Mouse (Mus musculus) heart, embryonic 10.5 days (tissue): ENCODE data around the gene Pramel1. TPM values are rescaled to one million over a fixed set of nuclear protein-coding genes. Genes with fewer than 3 reads are reported as not detected.
"Not testable (repeated sequence)": the region's sequence is repeated elsewhere in the genome, so short reads cannot be mapped to it uniquely, and the experiment has no call there.

ENCODE experiments used
- DNase-seq: peaks from one replicate; pipeline ENCODE4 v3.0.0-alpha.2; 2017; ENCODE audit warnings: low spot score
- H3K27ac ChIP-seq: fragments of 300-500 bp; sonication (generic); 2 replicates; pipeline ENCODE4 v1.5.1; 2016; ENCODE audit warnings: mild to moderate bottlenecking
- H3K27me3 ChIP-seq: fragments of 300-500 bp; sonication (generic); 2 replicates; pipeline ENCODE4 v1.6.1; 2016; ENCODE audit warnings: mild to moderate bottlenecking; ENCODE audit not compliant: poor library complexity, insufficient read depth, severe bottlenecking
- H3K36me3 ChIP-seq: fragments of 300-500 bp; sonication (generic); 2 replicates; pipeline ENCODE4 v1.6.1; 2016; ENCODE audit warnings: mild to moderate bottlenecking, moderate library complexity
- H3K4me1 ChIP-seq: fragments of 300-500 bp; sonication (generic); 2 replicates; pipeline ENCODE4 v1.6.1; 2016; ENCODE audit warnings: mild to moderate bottlenecking
- H3K4me3 ChIP-seq: fragments of 300-500 bp; sonication (generic); 2 replicates; pipeline ENCODE4 v1.5.1; 2016; ENCODE audit warnings: mild to moderate bottlenecking, moderate library complexity
- H3K9me3 ChIP-seq: fragments of 300-500 bp; sonication (generic); 2 replicates; pipeline ENCODE4 v1.6.1; 2016; ENCODE audit warnings: mild to moderate bottlenecking, moderate library complexity
- WGBS: fragments of 180-500 bp; shearing (Covaris S2); methylation state at CpG from one replicate; pipeline ENCODE4 v1.1.7; 2016; 5-methylcytosine and 5-hydroxymethylcytosine counted together
- polyA plus RNA-seq: library from polyadenylated mRNA; unstranded; fragments of >200 nt; fragmentation: Nextera tagmentation; extraction: Ambion mirVana; gene quantifications from 2 replicates; pipeline ENCODE4 v1.2.1, GENCODE M21; 2016

Pramel1 gene
- not detected in 2 replicates for polyA plus RNA-seq

- no peak for DNase-seq
- peaks cover 3% of the 10 kb centered on the region; the same call in 1 of the 2 replicates for H3K27me3 ChIP-seq
- no peaks in the 10 kb centered on the region for H3K36me3 ChIP-seq
- no peaks in the 10 kb centered on the region for H3K9me3 ChIP-seq
- 64% methylated on average over 26 of the region's 26 CpGs for WGBS
- H3K4me1 ChIP-seq, result no peaks in the 10 kb centered on the region
- H3K27ac ChIP-seq, result no peak within 1 kb of the TSS
- no peak within 1 kb of the TSS for H3K4me3 ChIP-seq
Observed at GRCm38 (mm10) chr4:143394181-143394580, at the start of gene Pramel1. Pramel1 (plus strand) TSS chr4:143394428.

GRCm38 (mm10) chr4:143345491-143345890 is 48.7 kb upstream of the Pramel1 start:
- not testable (repeated sequence) for H3K27ac ChIP-seq, DNase-seq, H3K4me3 ChIP-seq, H3K9me3 ChIP-seq, H3K36me3 ChIP-seq
- Histone ChIP-seq H3K4me1 (peaks cover 21% of the 10 kb centered on the region), H3K27me3 (peaks cover 33% of the 10 kb centered on the region)
- 79% methylated on average over 5 of the region's 5 CpGs for WGBS

- DNase-seq, result no peak
- Histone ChIP-seq H3K27ac (no peak overlapping the region), H3K27me3 (peaks cover 59% of the 10 kb centered on the region), H3K9me3 (no peaks in the 10 kb centered on the region), H3K4me1 (peaks cover 23% of the 10 kb centered on the region), H3K36me3 (no peaks in the 10 kb centered on the region), H3K4me3 (peak overlapping the region; percentile 72; the same call in 1 of the 2 replicates)
- WGBS, result 17% methylated on average over 5 of the region's 5 CpGs
Observed at GRCm38 (mm10) chr4:143348678-143349077, 45.5 kb upstream of the Pramel1 start.

- no peaks in the 10 kb centered on the region for H3K36me3 ChIP-seq
- H3K27ac ChIP-seq, result 0 out of 2 replicates have a peak within 1 kb of the TSS, but pooled peaks have one; percentile 57
- peaks cover 28% of the 10 kb centered on the region for H3K4me1 ChIP-seq
- H3K27me3 ChIP-seq, result peaks cover 59% of the 10 kb centered on the region
- under 1% methylated on average over 19 of the region's 19 CpGs for WGBS
- H3K9me3 ChIP-seq, result no peaks in the 10 kb centered on the region
- DNase-seq, result no peak
- peak within 1 kb of the TSS; percentile 72 for H3K4me3 ChIP-seq
Observed at GRCm38 (mm10) chr4:143349484-143349906, 44.7 kb upstream of the Pramel1 start, which contains the start of gene Lrrc38. Lrrc38 (plus strand) TSS chr4:143349757.

GRCm38 (mm10) chr4:143350047-143351015 is 43.9 kb upstream of the Pramel1 start:
- Histone ChIP-seq H3K36me3 (no peaks in the 10 kb centered on the region), H3K4me1 (peaks cover 28% of the 10 kb centered on the region), H3K27me3 (peaks cover 59% of the 10 kb centered on the region), H3K4me3 (peak overlapping the region; percentile 72), H3K9me3 (no peaks in the 10 kb centered on the region), H3K27ac (0 out of 2 replicates have a peak overlapping the region, but pooled peaks have one; percentile 57)
- WGBS, result 2% methylated on average over 72 of the region's 72 CpGs
- DNase-seq, result no peak

- peaks cover 58% of the 10 kb centered on the region for H3K27me3 ChIP-seq
- WGBS, result 74% methylated on average over 4 of the region's 4 CpGs
- DNase-seq, result no peak
- peaks cover 28% of the 10 kb centered on the region for H3K4me1 ChIP-seq
- no peak overlapping the region for H3K27ac ChIP-seq
- H3K36me3 ChIP-seq, result no peaks in the 10 kb centered on the region
- H3K4me3 ChIP-seq, result no peak overlapping the region
- no peaks in the 10 kb centered on the region for H3K9me3 ChIP-seq
Observed at GRCm38 (mm10) chr4:143352301-143352700, 41.9 kb upstream of the Pramel1 start.

- WGBS, result 68% methylated on average over 10 of the region's 10 CpGs
- Histone ChIP-seq H3K27ac (no peak overlapping the region), H3K4me1 (peaks cover 3% of the 10 kb centered on the region; the same call in 1 of the 2 replicates), H3K4me3 (no peak overlapping the region), H3K36me3 (no peaks in the 10 kb centered on the region), H3K9me3 (no peaks in the 10 kb centered on the region), H3K27me3 (0 out of 2 replicates have a peak, but pooled peaks cover 3% of the 10 kb centered on the region)
- no peak for DNase-seq
Observed at GRCm38 (mm10) chr4:143361520-143361919, 32.7 kb upstream of the Pramel1 start.

- DNase-seq, result no peak
- Histone ChIP-seq H3K27ac (no peak overlapping the region), H3K36me3 (no peaks in the 10 kb centered on the region), H3K4me3 (no peak overlapping the region), H3K4me1 (peaks cover 3% of the 10 kb centered on the region; the same call in 1 of the 2 replicates), H3K9me3 (no peaks in the 10 kb centered on the region), H3K27me3 (peaks cover 8% of the 10 kb centered on the region; the same call in 1 of the 2 replicates)
- WGBS, result 42% methylated on average over 15 of the region's 15 CpGs
Observed at GRCm38 (mm10) chr4:143366415-143367041, 27.7 kb upstream of the Pramel1 start.

- Histone ChIP-seq H3K36me3 (no peaks in the 10 kb centered on the region), H3K9me3 (no peaks in the 10 kb centered on the region), H3K4me1 (peaks cover 7% of the 10 kb centered on the region), H3K27me3 (peaks cover 23% of the 10 kb centered on the region), H3K27ac (no peak overlapping the region), H3K4me3 (no peak overlapping the region)
- WGBS, result 50% methylated on average over 7 of the region's 7 CpGs
- no peak for DNase-seq
Observed at GRCm38 (mm10) chr4:143379480-143379879, 14.7 kb upstream of the Pramel1 start.

- DNase-seq, result no peak
Observed at GRCm38 (mm10) chr4:143379931-143380715, 14.1 kb upstream of the Pramel1 start.

GRCm38 (mm10) chr4:143380716-143381004 is 13.6 kb upstream of the Pramel1 start:
- no peak for DNase-seq
- Histone ChIP-seq H3K27me3 (peaks cover 23% of the 10 kb centered on the region), H3K36me3 (no peaks in the 10 kb centered on the region), H3K4me3 (no peak overlapping the region), H3K9me3 (no peaks in the 10 kb centered on the region), H3K27ac (no peak overlapping the region), H3K4me1 (peaks cover 7% of the 10 kb centered on the region)
- 2% methylated on average over 5 of the region's 5 CpGs for WGBS

More at GRCm38 (mm10) chr4:143379931-143380715, 14.1 kb upstream of the Pramel1 start:
- Histone ChIP-seq H3K27ac (no peak overlapping the region), H3K4me3 (0 out of 2 replicates have a peak overlapping the region, but pooled peaks have one; percentile 3), H3K27me3 (peaks cover 23% of the 10 kb centered on the region), H3K4me1 (peaks cover 7% of the 10 kb centered on the region), H3K36me3 (no peaks in the 10 kb centered on the region), H3K9me3 (no peaks in the 10 kb centered on the region)
- WGBS, result 28% methylated on average over 15 of the region's 15 CpGs

GRCm38 (mm10) chr4:143382163-143382562 is 12.1 kb upstream of the Pramel1 start:
- DNase-seq, result no peak
- H3K27me3 ChIP-seq, result peaks cover 23% of the 10 kb centered on the region
- no peak overlapping the region for H3K27ac ChIP-seq
- no peaks in the 10 kb centered on the region for H3K9me3 ChIP-seq
- 80% methylated on average over 3 of the region's 3 CpGs for WGBS
- H3K4me1 ChIP-seq, result peaks cover 7% of the 10 kb centered on the region
- H3K36me3 ChIP-seq, result no peaks in the 10 kb centered on the region
- no peak overlapping the region for H3K4me3 ChIP-seq
